Mouse (Mus musculus): ENCODE data around the gene Gm42906.

GRCm38 (mm10) chr5:151090996-151091395, 337.0 kb downstream of the Gm42906 start:
- TF ChIP-seq CTCF (IDR thresholded peaks at IDR 0.05; ENCODE audit: low read depth), result no peak
- no peak for TF ChIP-seq EP300 (optimal IDR thresholded peaks at IDR 0.05)

Measured in stomach, postnatal 0 days (tissue).